Mouse (Mus musculus) kidney, embryonic 15.5 days (tissue): ENCODE data around the gene Wdr73. TPM values are rescaled to one million over a fixed set of nuclear protein-coding genes. Genes with fewer than 3 reads are reported as not detected.

ENCODE experiments used
- ATAC-seq: fragments of 200-750 bp; cut with Nextera tagmentation; replicated peaks from 2 replicates; pipeline ENCODE4 v1.8.0; 2017; ENCODE audit warnings: moderate TSS enrichment; ENCODE audit not compliant: low FRiP score
- H3K27ac ChIP-seq: fragments of 300-500 bp; sonication (generic); 2 replicates; pipeline ENCODE4 v1.5.1; 2015; ENCODE audit warnings: mild to moderate bottlenecking, inconsistent platforms
- H3K27me3 ChIP-seq: fragments of 300-500 bp; sonication (generic); 2 replicates; pipeline ENCODE4 v1.6.1; 2015; ENCODE audit warnings: inconsistent platforms
- H3K36me3 ChIP-seq: fragments of 300-500 bp; sonication (generic); 2 replicates; pipeline ENCODE4 v1.6.1; 2015; ENCODE audit warnings: inconsistent platforms
- H3K4me1 ChIP-seq: fragments of 300-500 bp; sonication (generic); 2 replicates; pipeline ENCODE4 v1.6.1; 2015; ENCODE audit warnings: inconsistent platforms
- H3K4me2 ChIP-seq: fragments of 300-500 bp; sonication (generic); 2 replicates; pipeline ENCODE4 v1.6.1; 2015; ENCODE audit warnings: moderate library complexity, mild to moderate bottlenecking, inconsistent platforms
- H3K4me3 ChIP-seq: fragments of 300-500 bp; sonication (generic); replicated peaks from 2 replicates; pipeline ENCODE4 v1.5.1; 2015; ENCODE audit warnings: mild to moderate bottlenecking, inconsistent platforms
- H3K9ac ChIP-seq: fragments of 300-500 bp; sonication (generic); 2 replicates; pipeline ENCODE4 v1.6.1; 2015; ENCODE audit warnings: mild to moderate bottlenecking, inconsistent platforms
- H3K9me3 ChIP-seq: fragments of 300-500 bp; sonication (generic); replicated peaks from 2 replicates; pipeline ENCODE4 v1.6.1; 2016; ENCODE audit warnings: inconsistent platforms
- WGBS: fragments of 180-500 bp; shearing (Covaris S2); methylation state at CpG from one replicate; pipeline ENCODE4 v1.1.7; 2015; ENCODE audit warnings: mixed read lengths; 5-methylcytosine and 5-hydroxymethylcytosine counted together
- polyA plus RNA-seq: library from polyadenylated mRNA; unstranded; fragments of >200 nt; fragmentation: Nextera tagmentation; extraction: Ambion mirVana; gene quantifications from 2 replicates; pipeline ENCODE4 v1.2.1, GENCODE M21; 2015

The Wdr73 gene
- polyA plus RNA-seq, 1 experiment from 2014 or later: 37.5 TPM

GRCm38 (mm10) chr7:80864831-80865230 lies 36.2 kb downstream of the Wdr73 start:
- ATAC-seq: no peak
- Histone ChIP-seq H3K9me3 (no peaks in the 10 kb centered on the region), H3K36me3 (peaks cover 63% of the 10 kb centered on the region), H3K27ac (peak overlapping the region; percentile 75), H3K4me2 (0 out of 2 replicates have a peak overlapping the region, but pooled peaks have one; percentile 16), H3K9ac (no peak overlapping the region), H3K4me1 (peaks cover 52% of the 10 kb centered on the region), H3K4me3 (no peak overlapping the region), H3K27me3 (no peaks in the 10 kb centered on the region)
- 65% methylated on average over 8 of the region's 8 CpGs for WGBS

GRCm38 (mm10) chr7:80864151-80864550 lies 36.9 kb downstream of the Wdr73 start:
- Histone ChIP-seq H3K9me3 (no peaks in the 10 kb centered on the region), H3K4me1 (peaks cover 52% of the 10 kb centered on the region), H3K27me3 (no peaks in the 10 kb centered on the region), H3K9ac (no peak overlapping the region), H3K4me2 (no peak overlapping the region), H3K4me3 (no peak overlapping the region), H3K36me3 (peaks cover 56% of the 10 kb centered on the region), H3K27ac (peak overlapping the region; percentile 75; the same call in 1 of the 2 replicates)
- no peak for ATAC-seq
- WGBS: 50% methylated on average over 1 of the region's 1 CpGs

- Histone ChIP-seq H3K4me1 (peaks cover 52% of the 10 kb centered on the region), H3K36me3 (peaks cover 50% of the 10 kb centered on the region), H3K9ac (no peak overlapping the region), H3K27me3 (no peaks in the 10 kb centered on the region), H3K4me3 (no peak overlapping the region), H3K27ac (peak overlapping the region; percentile 56), H3K4me2 (peak overlapping the region; percentile 21; the same call in 1 of the 2 replicates), H3K9me3 (no peaks in the 10 kb centered on the region)
- ATAC-seq: no peak
- WGBS: 83% methylated on average over 5 of the region's 5 CpGs
Observed at GRCm38 (mm10) chr7:80863520-80863919, 37.5 kb downstream of the Wdr73 start.

- Histone ChIP-seq H3K4me3 (0 out of 2 replicates have a peak overlapping the region, but pooled peaks have one; percentile 12), H3K27ac (no peak overlapping the region), H3K9ac (no peak overlapping the region), H3K9me3 (no peaks in the 10 kb centered on the region), H3K36me3 (peaks cover 39% of the 10 kb centered on the region), H3K4me1 (peaks cover 52% of the 10 kb centered on the region), H3K27me3 (no peaks in the 10 kb centered on the region), H3K4me2 (peak overlapping the region; percentile 36)
- ATAC-seq: no peak
- 91% methylated on average over 2 of the region's 2 CpGs for WGBS
Observed at GRCm38 (mm10) chr7:80862475-80862874, 38.6 kb downstream of the Wdr73 start.

- Histone ChIP-seq H3K27ac (peak within 1 kb of the TSS; percentile 92), H3K9ac (peak within 1 kb of the TSS; percentile 92)
Observed at GRCm38 (mm10) chr7:80860729-80861274, 40.3 kb downstream of the Wdr73 start, which contains the start of gene Zscan2. TSS of gene Zscan2 (plus strand) at chr7:80860920.

GRCm38 (mm10) chr7:80860227-80860626 lies 40.8 kb downstream of the Wdr73 start:
- peaks cover 23% of the 10 kb centered on the region for H3K36me3 ChIP-seq
- no peaks in the 10 kb centered on the region for H3K9me3 ChIP-seq
- peak overlapping the region; percentile 39 for H3K9ac ChIP-seq
- H3K4me3 ChIP-seq: peak overlapping the region; percentile 80
- no peaks in the 10 kb centered on the region for H3K27me3 ChIP-seq
- H3K4me2 ChIP-seq: peak overlapping the region; percentile 77
- no peak overlapping the region for H3K27ac ChIP-seq
- ATAC-seq: peak; percentile 68
- H3K4me1 ChIP-seq: peaks cover 38% of the 10 kb centered on the region
- WGBS: under 1% methylated on average over 13 of the region's 13 CpGs

More at GRCm38 (mm10) chr7:80860729-80861274, 40.3 kb downstream of the Wdr73 start, which contains the start of gene Zscan2:
- Histone ChIP-seq H3K4me3 (peak within 1 kb of the TSS; percentile 80), H3K36me3 (peaks cover 28% of the 10 kb centered on the region), H3K9me3 (no peaks in the 10 kb centered on the region), H3K4me1 (peaks cover 43% of the 10 kb centered on the region), H3K4me2 (peak within 1 kb of the TSS; percentile 77), H3K27me3 (no peaks in the 10 kb centered on the region)
- ATAC-seq: peak; percentile 97
- under 1% methylated on average over 40 of the region's 40 CpGs for WGBS

GRCm38 (mm10) chr7:80857181-80857580 lies 43.9 kb downstream of the Wdr73 start:
- Histone ChIP-seq H3K4me2 (no peak overlapping the region), H3K9me3 (no peaks in the 10 kb centered on the region), H3K27me3 (no peaks in the 10 kb centered on the region), H3K4me3 (no peak overlapping the region), H3K9ac (no peak overlapping the region), H3K4me1 (peaks cover 10% of the 10 kb centered on the region), H3K27ac (no peak overlapping the region), H3K36me3 (no peaks in the 10 kb centered on the region)
- ATAC-seq: no peak
- WGBS: 24% methylated on average over 6 of the region's 6 CpGs

- no peak overlapping the region for H3K4me2 ChIP-seq
- peaks cover 3% of the 10 kb centered on the region; the same call in 1 of the 2 replicates for H3K4me1 ChIP-seq
- no peak overlapping the region for H3K4me3 ChIP-seq
- H3K36me3 ChIP-seq: no peaks in the 10 kb centered on the region
- no peaks in the 10 kb centered on the region for H3K9me3 ChIP-seq
- H3K27me3 ChIP-seq: no peaks in the 10 kb centered on the region
- no peak for ATAC-seq
- no peak overlapping the region for H3K27ac ChIP-seq
- H3K9ac ChIP-seq: no peak overlapping the region
Observed at GRCm38 (mm10) chr7:80855316-80855715, 45.8 kb downstream of the Wdr73 start.

GRCm38 (mm10) chr7:80853218-80853617 lies 47.9 kb downstream of the Wdr73 start:
- Histone ChIP-seq H3K4me1 (no peaks in the 10 kb centered on the region), H3K4me3 (no peak overlapping the region), H3K27me3 (no peaks in the 10 kb centered on the region), H3K9me3 (no peaks in the 10 kb centered on the region), H3K9ac (no peak overlapping the region), H3K27ac (no peak overlapping the region), H3K4me2 (no peak overlapping the region), H3K36me3 (no peaks in the 10 kb centered on the region)
- no peak for ATAC-seq
- 87% methylated on average over 3 of the region's 3 CpGs for WGBS

- Histone ChIP-seq H3K4me3 (no peak overlapping the region), H3K9me3 (no peaks in the 10 kb centered on the region), H3K36me3 (no peaks in the 10 kb centered on the region), H3K27me3 (no peaks in the 10 kb centered on the region), H3K4me2 (no peak overlapping the region), H3K9ac (no peak overlapping the region), H3K27ac (no peak overlapping the region), H3K4me1 (0 out of 2 replicates have a peak, but pooled peaks cover 3% of the 10 kb centered on the region)
- no peak for ATAC-seq
- 83% methylated on average over 5 of the region's 5 CpGs for WGBS
Observed at GRCm38 (mm10) chr7:80850520-80850919, 50.5 kb downstream of the Wdr73 start.

- H3K27ac ChIP-seq: no peak overlapping the region
- no peaks in the 10 kb centered on the region for H3K27me3 ChIP-seq
- H3K36me3 ChIP-seq: no peaks in the 10 kb centered on the region
- no peaks in the 10 kb centered on the region for H3K9me3 ChIP-seq
- no peak overlapping the region for H3K4me3 ChIP-seq
- 21% methylated on average over 4 of the region's 4 CpGs for WGBS
- no peak overlapping the region for H3K4me2 ChIP-seq
- peak; percentile 71 for ATAC-seq
- H3K4me1 ChIP-seq: 0 out of 2 replicates have a peak, but pooled peaks cover 3% of the 10 kb centered on the region
- H3K9ac ChIP-seq: no peak overlapping the region
Observed at GRCm38 (mm10) chr7:80849710-80850109, 51.4 kb downstream of the Wdr73 start.

- Histone ChIP-seq H3K4me2 (no peak overlapping the region), H3K36me3 (no peaks in the 10 kb centered on the region), H3K27ac (no peak overlapping the region), H3K27me3 (no peaks in the 10 kb centered on the region), H3K9ac (no peak overlapping the region), H3K9me3 (no peaks in the 10 kb centered on the region), H3K4me3 (no peak overlapping the region), H3K4me1 (0 out of 2 replicates have a peak, but pooled peaks cover 3% of the 10 kb centered on the region)
- WGBS: 73% methylated on average over 2 of the region's 2 CpGs
- no peak for ATAC-seq
Observed at GRCm38 (mm10) chr7:80849267-80849666, 51.8 kb downstream of the Wdr73 start.
